In the genomic region with DNA sequence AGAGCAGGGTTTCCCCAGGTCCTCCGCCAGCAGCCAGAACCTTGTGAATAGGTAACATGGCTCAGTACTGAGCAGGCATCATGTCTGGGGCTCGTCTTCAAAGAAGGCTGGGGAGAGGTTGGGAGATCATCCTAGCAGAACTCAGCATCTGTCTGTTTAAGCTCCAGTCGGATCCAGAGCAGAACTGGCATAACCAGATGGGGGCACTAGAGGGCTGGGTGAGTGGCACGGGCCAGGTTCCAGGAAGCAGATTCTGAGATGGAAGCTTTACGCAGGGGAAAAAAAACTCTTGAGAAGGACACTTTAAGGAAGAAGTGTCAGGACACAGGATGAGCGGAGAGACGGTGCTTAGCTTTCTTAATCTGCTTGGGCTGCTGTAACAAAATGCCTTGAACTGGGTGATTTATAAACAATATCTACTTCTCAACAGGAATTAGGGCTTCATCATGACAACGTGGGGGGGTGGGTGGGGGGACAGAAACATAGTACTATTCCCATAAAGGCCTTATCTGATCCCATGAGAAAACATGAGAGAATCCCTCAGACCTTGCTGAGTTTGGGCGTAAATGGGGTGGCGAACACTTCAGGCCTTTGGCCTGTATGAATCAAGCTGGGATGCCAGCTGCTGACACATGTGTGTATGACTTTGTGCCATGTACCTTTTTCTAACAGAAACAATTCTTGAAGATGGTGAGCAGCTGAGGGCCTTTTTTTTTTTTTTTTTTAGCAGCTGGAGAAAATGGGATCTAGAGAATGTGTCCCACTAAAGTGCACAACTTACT, we compare ENCODE assay signal across 9 mouse cellular contexts.
DNase-seq lines count a peak whose midpoint lies in the region; ATAC-seq and TF ChIP-seq lines count a peak whose summit lies in the region.
"Had no signal": no experiment of that assay in that cellular context is flagged by ENCODE, and none has a peak within 500 bp of the region (broad histone marks: within the 10 kb centered on the region; RNA-seq: fewer than 3 reads in every experiment).

No protein-coding gene starts in this region.

- no peak overlapping the region for H3K4me3 ChIP-seq in intestine, postnatal 0 days (ENCODE audit: low read depth, low read length)
- no peak overlapping the region for H3K4me3 ChIP-seq in intestine, embryonic 15.5 days (replicated peaks)
- H3K4me3 ChIP-seq in C2C12 (ENCODE audit: insufficient read depth, poor library complexity, severe bottlenecking): no peak overlapping the region
- no peak overlapping the region for H3K4me3 ChIP-seq in macrophage (ENCODE audit: inconsistent target)
- H3K4me3 ChIP-seq: midbrain, embryonic 12.5 days had no signal

- no peaks in the 10 kb centered on the region for H3K4me1 ChIP-seq in intestine, postnatal 0 days (replicated peaks; ENCODE audit: control insufficient read depth, insufficient read depth, low read length)
- no peaks in the 10 kb centered on the region for H3K4me1 ChIP-seq in intestine, embryonic 15.5 days (replicated peaks)

- peak; percentile 73 for DNase-seq in adrenal gland, postnatal 14 days
- peak; percentile 68 for DNase-seq in embryo, embryonic 9.5 days (ENCODE audit: extremely low spot score)
- peak; percentile 62 to 78 for DNase-seq in kidney, postnatal 25 days

- H3K4me2 ChIP-seq in intestine, postnatal 0 days (replicated peaks; ENCODE audit: low read depth): no peak overlapping the region
- H3K4me2 ChIP-seq in intestine, embryonic 15.5 days (replicated peaks): no peak overlapping the region
- H3K4me2 ChIP-seq: midbrain, embryonic 12.5 days had no signal

- TF ChIP-seq CTCF in intestine, postnatal 0 days (IDR thresholded peaks at IDR 0.05; ENCODE audit: low read depth): peak; percentile 73
- TF ChIP-seq CTCF in C2C12 (IDR thresholded peaks at IDR 0.05; ENCODE audit: control insufficient read depth, insufficient read depth, insufficient read length): peak; percentile 24

- no peaks in the 10 kb centered on the region for H3K79me2 ChIP-seq in C2C12 (ENCODE audit: control insufficient read depth, insufficient read depth)
- H3K79me2 ChIP-seq in macrophage (ENCODE audit: inconsistent target): no peaks in the 10 kb centered on the region

- H3K79me3 ChIP-seq in C2C12 (ENCODE audit: low read depth): no peaks in the 10 kb centered on the region

- no peaks in the 10 kb centered on the region for H3K9me3 ChIP-seq in intestine, postnatal 0 days (ENCODE audit: control insufficient read depth)
- H3K9me3 ChIP-seq in intestine, embryonic 15.5 days: no peaks in the 10 kb centered on the region
- H3K9me3 ChIP-seq: midbrain, embryonic 12.5 days had no signal

- no peaks in the 10 kb centered on the region for H3K36me3 ChIP-seq in intestine, postnatal 0 days (ENCODE audit: control insufficient read depth, insufficient read depth)
- H3K36me3 ChIP-seq in intestine, embryonic 15.5 days: no peaks in the 10 kb centered on the region
- no peaks in the 10 kb centered on the region for H3K36me3 ChIP-seq in C2C12 (ENCODE audit: control insufficient read depth, insufficient read depth)
- no peaks in the 10 kb centered on the region for H3K36me3 ChIP-seq in macrophage (ENCODE audit: inconsistent target)
- H3K36me3 ChIP-seq: midbrain, embryonic 12.5 days had no signal

- H3K9ac ChIP-seq in intestine, postnatal 0 days (ENCODE audit: low read depth, low read length): no peak overlapping the region
- no peak overlapping the region for H3K9ac ChIP-seq in intestine, embryonic 15.5 days
- H3K9ac ChIP-seq: midbrain, embryonic 12.5 days had no signal

- no peak for ATAC-seq in intestine, postnatal 0 days
- no peak for ATAC-seq in intestine, embryonic 15.5 days
- no peak for ATAC-seq in erythroid progenitor cell, adult 5-6 weeks (replicated peaks; ENCODE audit: low FRiP score, poor library complexity, severe bottlenecking)

- H3ac ChIP-seq in C2C12 (ENCODE audit: control insufficient read depth, insufficient read length, low read depth): no peak overlapping the region

- WGBS in intestine, postnatal 0 days: 55% methylated on average over 10 of the region's 10 CpGs
- 54% methylated on average over 10 of the region's 10 CpGs for WGBS in intestine, embryonic 15.5 days
- WGBS in macrophage (ENCODE audit: missing documents): 90% methylated on average over 10 of the region's 10 CpGs

- H3K27ac ChIP-seq in intestine, postnatal 0 days (ENCODE audit: low read depth, low read length): no peak overlapping the region
- H3K27ac ChIP-seq in intestine, embryonic 15.5 days: no peak overlapping the region
- peak overlapping the region; percentile 12; the same call in 1 of the 2 replicates for H3K27ac ChIP-seq in macrophage
- H3K27ac ChIP-seq: midbrain, embryonic 12.5 days had no signal

- no peaks in the 10 kb centered on the region for H3K27me3 ChIP-seq in intestine, postnatal 0 days (replicated peaks; ENCODE audit: control insufficient read depth, insufficient read depth, low read length)
- no peaks in the 10 kb centered on the region for H3K27me3 ChIP-seq in intestine, embryonic 15.5 days (replicated peaks)
- no peaks in the 10 kb centered on the region for H3K27me3 ChIP-seq in C2C12 (ENCODE audit: control insufficient read depth, insufficient read depth, insufficient read length)
- H3K27me3 ChIP-seq: midbrain, embryonic 12.5 days had no signal

TF ChIP-seq in C2C12, 6 proteins besides CTCF, POLR2A, EP300 and RAD21:
- TF ChIP-seq CEBPB (IDR thresholded peaks at IDR 0.05; ENCODE audit: low read depth): no peak
- TF ChIP-seq MYOD1 (IDR thresholded peaks at IDR 0.05; ENCODE audit: control insufficient read depth, insufficient read length, low read depth): no peak
- TF ChIP-seq USF1 (IDR thresholded peaks at IDR 0.05; ENCODE audit: low read depth): no peak
- TF ChIP-seq MAX (IDR thresholded peaks at IDR 0.05): no peak
- no peak for TF ChIP-seq FOSL1 (IDR thresholded peaks at IDR 0.05; ENCODE audit: insufficient read depth, low read length, poor library complexity, severe bottlenecking)
